Mouse (Mus musculus) brown adipose tissue, adult 24 weeks (tissue): ENCODE data around the gene Hyal3. TPM values are rescaled to one million over a fixed set of nuclear protein-coding genes. Genes with fewer than 3 reads are reported as not detected.

ENCODE experiments used
- H3K27ac ChIP-seq: fragments of 200-500 bp; replicated peaks from 2 replicates; pipeline ENCODE4 v1.5.1; 2012; ENCODE audit warnings: low read depth, mild to moderate bottlenecking, low read length
- H3K4me1 ChIP-seq: fragments of 200-500 bp; 2 replicates; pipeline ENCODE4 v1.6.1; 2012; ENCODE audit warnings: low read length, mixed read lengths; ENCODE audit not compliant: control insufficient read depth, insufficient read depth, insufficient read length
- H3K4me3 ChIP-seq: fragments of 200-500 bp; 2 replicates; pipeline ENCODE4 v1.5.1; 2012; ENCODE audit warnings: low read depth, mild to moderate bottlenecking, low read length, moderate library complexity; ENCODE audit not compliant: insufficient read depth
- polyA plus RNA-seq: library from polyadenylated mRNA; stranded (reverse); fragments of >200 nt; gene quantifications from 2 replicates; pipeline ENCODE4 v1.2.4, GENCODE M21; 2012; ENCODE audit not compliant: missing spikeins, insufficient read depth, insufficient read length

The Hyal3 gene
- polyA plus RNA-seq, result 0.63 TPM in 1 of 2 replicates, not detected in the other

DNA sequence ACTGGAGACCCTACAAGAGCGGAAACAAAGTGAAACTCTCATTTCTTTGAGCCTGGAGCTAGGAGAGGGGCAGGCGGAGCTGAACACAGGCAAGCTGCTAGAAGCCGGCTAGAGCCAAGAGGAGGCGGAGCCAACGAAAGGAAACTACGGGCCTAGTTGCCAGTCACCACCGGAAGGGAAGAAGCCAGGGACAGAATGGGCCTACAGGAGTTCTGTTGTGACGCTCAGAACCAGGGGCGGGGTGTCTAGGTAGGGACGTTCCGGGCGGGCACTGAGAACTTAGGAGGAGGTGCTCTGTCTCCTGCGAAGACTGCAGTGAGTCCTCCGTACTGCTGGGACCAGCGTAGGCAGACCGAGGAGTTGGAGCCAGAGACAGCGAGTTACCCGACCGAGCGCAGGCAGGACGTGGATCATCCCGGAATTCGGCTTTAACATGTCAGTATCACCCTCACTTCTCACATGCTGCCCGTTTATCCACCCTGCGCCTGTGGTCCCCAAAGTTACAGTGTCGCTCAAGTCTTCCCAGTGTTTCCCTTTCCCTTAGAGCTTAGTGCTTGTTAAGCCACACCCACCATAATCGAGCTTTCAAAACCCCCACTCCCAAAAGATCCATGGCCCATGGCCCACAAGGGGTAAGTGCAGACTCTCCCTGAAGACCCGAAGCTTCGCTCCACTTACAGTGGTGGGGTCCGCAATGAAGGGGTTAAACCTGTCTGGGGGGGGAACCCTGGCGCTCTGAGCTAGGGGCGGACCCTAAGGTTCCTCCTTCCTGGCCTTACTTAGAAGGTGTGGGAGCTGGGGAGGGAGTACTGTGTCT, at the start of gene Hyal3:
Gene Hyal3, plus strand, starts transcription at position 318 of the 817 bp plus-strand sequence.
- peaks cover 9% of the 10 kb centered on the region; the same call in 1 of the 2 replicates for H3K4me1 ChIP-seq
- peak within 1 kb of the TSS; percentile 64 for H3K4me3 ChIP-seq
- H3K27ac ChIP-seq, result peak within 1 kb of the TSS; percentile 86

DNA sequence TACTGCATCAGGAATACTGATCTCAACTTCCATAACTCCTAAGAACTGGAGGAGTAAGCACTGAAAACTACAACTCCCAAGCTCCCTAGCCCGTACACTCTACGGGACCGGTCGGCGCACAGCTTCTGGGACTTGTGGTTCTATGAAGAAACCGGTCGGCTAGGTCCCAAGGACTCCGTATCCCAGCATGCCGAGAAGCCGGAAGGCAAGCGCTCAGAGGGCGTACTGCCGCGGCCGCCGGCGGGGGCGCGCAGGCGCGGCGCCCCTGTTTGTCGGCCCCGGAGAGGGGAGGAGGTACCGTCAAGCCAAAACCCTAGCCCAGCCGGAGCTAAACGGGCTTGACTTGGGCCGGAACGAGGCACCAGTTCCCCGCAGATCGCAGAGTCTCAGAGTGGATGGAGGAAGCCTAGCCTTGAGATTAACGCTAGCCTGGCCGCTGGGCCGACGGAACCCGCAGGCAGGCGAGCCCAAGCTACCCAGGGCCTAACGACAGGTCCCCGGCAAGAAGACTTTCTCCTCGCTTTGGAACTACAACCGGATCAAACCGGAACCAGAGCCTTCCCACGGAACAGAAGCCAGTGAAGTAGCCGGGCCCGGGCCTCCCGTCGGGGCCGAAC, 46.7 kb upstream of the Hyal3 start, which contains the start of gene Tmem115:
Gene Tmem115, plus strand, starts transcription at position 155 of the 617 bp plus-strand sequence.
- H3K27ac ChIP-seq, result peak within 1 kb of the TSS; percentile 80

DNA sequence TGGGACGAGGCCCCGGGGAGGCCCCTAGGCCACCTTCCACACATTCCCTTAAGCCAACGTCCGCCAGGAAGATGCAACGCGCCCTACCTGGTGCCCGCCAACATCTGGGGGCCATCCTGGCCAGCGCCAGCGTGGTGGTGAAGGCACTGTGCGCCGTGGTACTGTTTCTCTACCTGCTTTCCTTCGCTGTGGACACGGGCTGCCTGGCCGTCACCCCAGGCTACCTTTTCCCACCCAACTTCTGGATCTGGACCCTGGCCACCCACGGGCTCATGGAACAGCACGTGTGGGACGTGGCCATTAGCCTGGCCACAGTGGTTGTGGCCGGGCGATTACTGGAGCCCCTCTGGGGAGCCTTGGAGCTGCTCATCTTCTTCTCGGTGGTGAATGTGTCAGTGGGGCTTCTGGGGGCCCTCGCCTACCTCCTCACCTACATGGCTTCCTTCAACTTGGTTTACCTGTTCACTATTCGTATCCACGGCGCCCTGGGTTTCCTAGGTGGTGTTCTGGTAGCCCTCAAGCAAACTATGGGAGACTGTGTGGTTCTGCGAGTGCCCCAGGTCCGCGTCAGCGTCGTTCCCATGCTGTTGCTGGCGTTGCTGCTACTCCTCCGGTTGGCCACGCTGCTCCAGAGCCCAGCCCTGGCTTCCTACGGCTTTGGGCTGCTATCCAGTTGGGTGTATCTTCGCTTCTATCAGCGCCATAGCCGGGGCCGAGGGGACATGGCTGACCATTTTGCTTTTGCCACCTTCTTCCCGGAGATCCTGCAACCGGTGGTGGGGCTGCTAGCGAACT, 46.0 kb upstream of the Hyal3 start:
- Histone ChIP-seq H3K4me3 (peak overlapping the region; percentile 90), H3K4me1 (peaks cover 13% of the 10 kb centered on the region), H3K27ac (peak overlapping the region; percentile 80)

More for the DNA sequence above, 46.7 kb upstream of the Hyal3 start, which contains the start of gene Tmem115:
- H3K4me3 ChIP-seq, result peak within 1 kb of the TSS; percentile 90
- peaks cover 13% of the 10 kb centered on the region for H3K4me1 ChIP-seq

DNA sequence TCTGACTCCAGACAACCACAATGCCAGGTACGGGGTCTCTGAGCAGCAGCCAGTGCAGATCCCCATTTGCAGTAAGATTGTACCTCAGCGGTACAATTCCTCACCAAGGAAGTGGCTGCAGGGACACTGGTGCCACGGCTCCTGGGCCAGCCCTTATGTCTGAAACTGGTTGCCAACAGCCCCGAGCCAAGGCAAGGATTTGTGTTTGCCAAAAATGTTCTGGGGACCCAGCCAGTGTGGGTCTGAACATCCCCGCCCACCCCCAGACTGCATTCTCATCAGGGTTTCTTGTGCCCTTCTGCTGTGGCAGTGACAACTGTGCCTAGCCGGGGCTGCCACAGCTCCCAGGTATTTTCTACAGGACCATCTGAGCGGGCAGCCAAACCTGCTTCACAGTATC, 42.4 kb upstream of the Hyal3 start:
- Histone ChIP-seq H3K27ac (no peak overlapping the region), H3K4me1 (peaks cover 19% of the 10 kb centered on the region), H3K4me3 (no peak overlapping the region)

DNA sequence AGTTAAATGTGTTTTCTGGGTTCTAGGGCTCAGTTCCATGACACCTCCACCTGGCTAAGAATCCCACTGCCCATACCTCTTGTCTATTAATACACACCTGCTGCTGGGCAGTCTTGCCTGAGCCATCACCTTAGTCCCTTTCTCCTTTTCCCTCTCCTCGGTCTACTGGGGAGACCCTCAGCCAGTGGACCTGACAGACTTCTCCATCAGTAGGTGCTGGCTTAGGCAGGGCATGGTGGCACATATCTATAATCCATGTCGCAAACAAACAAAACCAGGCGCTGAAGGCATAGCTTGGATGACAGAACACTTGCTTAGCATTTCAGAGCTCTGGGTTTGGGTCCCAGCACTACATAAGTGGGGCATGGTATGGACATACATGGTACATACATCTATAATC, 41.9 kb upstream of the Hyal3 start:
- H3K4me1 ChIP-seq, result peaks cover 19% of the 10 kb centered on the region
- H3K27ac ChIP-seq, result no peak overlapping the region
- no peak overlapping the region for H3K4me3 ChIP-seq

DNA sequence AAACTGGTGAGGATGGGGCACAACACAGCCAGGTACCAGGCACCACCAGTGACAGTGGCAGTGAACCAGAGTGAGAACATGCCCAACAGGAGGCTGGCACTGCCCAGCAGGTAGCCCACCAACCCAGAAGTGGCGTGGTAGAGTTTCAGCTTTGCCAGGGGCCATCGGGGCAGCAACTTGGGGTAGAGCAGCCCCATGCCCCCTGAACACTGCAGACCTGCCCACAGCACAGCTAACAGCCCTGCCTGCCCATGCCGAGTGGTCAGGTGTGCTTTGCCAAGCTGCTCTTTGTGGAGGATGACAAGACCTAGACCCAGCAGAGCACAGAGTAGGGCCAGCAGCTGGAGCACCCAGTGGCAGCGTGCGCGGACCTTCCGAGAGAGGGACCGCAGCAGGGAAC, 40.7 kb upstream of the Hyal3 start:
- no peak overlapping the region for H3K4me3 ChIP-seq
- no peak overlapping the region for H3K27ac ChIP-seq
- H3K4me1 ChIP-seq, result peaks cover 19% of the 10 kb centered on the region

DNA sequence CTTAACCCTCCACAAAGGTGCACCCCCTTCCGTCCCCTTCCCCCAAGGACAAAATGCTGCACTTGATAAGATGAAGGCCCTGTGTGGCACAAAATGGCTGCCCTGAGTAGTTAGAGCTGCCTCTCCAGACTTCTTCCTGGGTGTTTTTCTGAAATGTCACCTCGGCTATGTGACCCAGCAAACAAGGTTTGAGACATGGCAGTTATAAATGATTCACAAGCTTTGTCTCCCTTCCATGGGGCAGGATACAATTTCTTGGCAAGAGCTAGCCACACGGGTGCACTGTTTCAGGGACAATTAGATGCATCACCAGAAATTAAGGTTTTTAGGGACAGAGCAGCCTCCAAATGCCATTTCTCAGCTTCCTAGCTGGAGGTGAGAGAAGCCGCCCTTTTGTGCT, 40.2 kb upstream of the Hyal3 start:
- no peak overlapping the region for H3K4me3 ChIP-seq
- no peak overlapping the region for H3K27ac ChIP-seq
- peaks cover 16% of the 10 kb centered on the region for H3K4me1 ChIP-seq

DNA sequence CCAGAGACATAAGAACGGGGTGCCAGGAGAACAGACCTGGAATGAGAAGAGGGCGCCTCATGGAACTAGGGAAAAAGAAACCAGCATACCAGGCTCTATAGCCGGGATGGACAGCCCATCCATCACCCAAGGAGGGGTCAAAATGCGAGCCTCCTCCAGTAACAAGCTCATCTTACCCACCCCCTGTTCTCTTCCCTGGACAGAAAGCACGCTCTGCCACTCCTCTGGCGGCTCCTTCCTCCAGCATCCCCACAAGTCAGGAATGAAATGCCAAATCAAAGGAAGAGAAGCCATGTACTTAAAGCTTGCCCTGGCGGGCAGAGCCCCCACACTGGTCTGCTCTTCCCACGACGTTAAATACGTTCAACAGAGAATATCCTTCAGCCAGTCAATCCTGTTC, 39.6 kb upstream of the Hyal3 start:
- H3K27ac ChIP-seq, result no peak overlapping the region
- peaks cover 10% of the 10 kb centered on the region for H3K4me1 ChIP-seq
- H3K4me3 ChIP-seq, result peak overlapping the region; percentile 96

DNA sequence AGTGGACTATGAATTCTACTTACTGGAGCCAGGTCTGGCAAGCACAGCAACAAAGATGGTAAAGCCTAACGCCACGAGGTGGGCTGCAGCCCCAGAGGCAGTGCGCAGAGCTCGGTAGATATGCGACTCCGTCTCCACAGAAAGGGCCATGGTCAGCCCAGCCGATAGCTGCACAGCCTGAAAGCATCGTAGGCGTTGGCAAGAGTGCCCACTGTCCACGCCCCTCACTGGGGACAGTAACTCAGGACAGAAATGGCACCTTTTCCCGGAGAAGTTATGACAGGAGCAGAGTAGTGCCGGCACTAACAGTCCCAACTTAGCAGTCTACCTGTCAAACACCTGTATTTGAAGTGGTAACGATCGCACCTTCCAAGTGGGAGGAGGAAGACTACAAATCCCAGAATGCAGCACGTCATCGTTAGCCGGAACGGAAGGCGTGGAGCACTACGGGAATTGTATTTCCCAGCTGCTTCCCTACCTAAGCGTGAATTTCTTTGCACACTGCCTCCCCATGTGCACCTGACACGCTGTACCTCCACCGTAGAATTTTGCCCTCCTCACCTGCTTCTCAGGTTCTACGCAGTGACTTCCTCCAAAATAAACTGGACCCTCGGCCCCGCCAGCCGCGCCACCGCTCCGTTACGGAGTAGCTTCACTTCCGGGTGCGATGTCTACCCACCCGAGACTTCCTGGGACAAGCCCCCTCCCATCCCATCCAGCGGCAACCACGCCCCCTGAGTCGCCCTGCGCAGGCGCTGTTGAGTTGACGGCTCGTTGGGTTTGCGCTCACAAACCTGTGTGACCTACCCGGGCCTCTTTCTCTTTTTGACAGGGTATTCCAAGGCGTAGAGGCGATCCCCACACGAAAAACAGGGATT, 38.9 kb upstream of the Hyal3 start, which contains the start of the genes Cyb561d2 and Nprl2:
Gene Cyb561d2, minus strand, starts transcription at position 720 of the 878 bp plus-strand sequence.
Gene Nprl2, plus strand, starts transcription at position 753 of the 878 bp plus-strand sequence.
- peak within 1 kb of the TSS; percentile 88 for H3K27ac ChIP-seq
- H3K4me1 ChIP-seq, result peaks cover 7% of the 10 kb centered on the region
- H3K4me3 ChIP-seq, result peak within 1 kb of the TSS; percentile 96

DNA sequence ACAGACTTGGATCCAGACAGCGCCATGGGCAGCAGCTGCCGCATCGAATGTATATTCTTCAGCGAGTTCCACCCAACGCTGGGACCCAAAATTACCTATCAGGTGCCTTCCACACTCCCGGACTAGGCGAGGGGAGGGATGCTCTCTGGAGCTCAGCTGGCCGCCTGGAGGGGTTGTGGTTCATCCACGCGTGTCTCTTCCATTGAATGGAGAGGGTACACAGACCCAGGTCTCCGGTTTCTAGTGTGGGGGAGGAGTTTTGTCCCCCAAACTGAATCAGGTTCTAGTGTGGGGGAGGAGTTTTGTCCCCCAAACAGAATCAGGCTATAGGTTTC, 38.3 kb upstream of the Hyal3 start:
- Histone ChIP-seq H3K4me3 (peak overlapping the region; percentile 96), H3K27ac (peak overlapping the region; percentile 72), H3K4me1 (peaks cover 5% of the 10 kb centered on the region; the same call in 1 of the 2 replicates)

DNA sequence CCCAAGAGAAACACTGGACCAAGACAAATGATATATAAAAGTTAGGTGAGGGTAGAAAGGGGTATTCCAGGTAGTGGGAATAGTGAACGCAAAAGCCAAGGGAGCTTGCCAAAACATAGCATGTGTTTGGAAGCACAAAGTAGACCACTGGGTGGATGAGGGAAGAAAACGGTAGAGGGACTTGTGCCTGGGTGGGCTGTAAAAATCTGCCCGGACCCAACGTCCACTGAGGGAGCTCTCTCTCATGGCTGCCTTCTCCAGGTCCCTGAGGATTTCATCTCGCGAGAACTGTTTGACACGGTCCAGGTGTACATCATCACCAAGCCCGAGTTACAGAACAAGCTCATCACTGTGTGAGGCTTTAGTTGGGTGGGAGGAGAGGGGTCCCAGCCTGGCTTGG, 37.9 kb upstream of the Hyal3 start:
- Histone ChIP-seq H3K4me1 (peaks cover 5% of the 10 kb centered on the region; the same call in 1 of the 2 replicates), H3K4me3 (peak overlapping the region; percentile 96), H3K27ac (no peak overlapping the region)

DNA sequence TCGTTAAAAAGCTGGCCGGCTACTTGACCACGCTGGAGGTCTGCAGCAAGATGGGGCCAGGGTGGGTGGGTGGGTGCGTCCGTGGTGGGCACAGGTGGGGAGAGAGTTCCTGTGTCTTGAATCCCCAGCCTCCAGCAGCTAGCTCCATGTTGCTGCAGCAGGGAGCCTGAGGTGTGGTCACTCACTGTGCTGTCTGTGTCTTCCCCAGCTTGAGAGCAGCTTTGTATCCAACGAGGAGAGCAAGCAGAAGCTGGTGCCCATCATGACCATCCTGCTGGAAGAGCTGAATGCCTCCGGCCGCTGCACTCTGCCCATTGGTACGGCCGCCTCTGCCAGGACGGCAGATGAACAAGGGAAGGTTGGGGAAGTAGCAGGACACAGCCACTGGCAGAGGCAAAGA, 37.3 kb upstream of the Hyal3 start:
- H3K4me1 ChIP-seq, result peaks cover 5% of the 10 kb centered on the region; the same call in 1 of the 2 replicates
- no peak overlapping the region for H3K27ac ChIP-seq
- no peak overlapping the region for H3K4me3 ChIP-seq

DNA sequence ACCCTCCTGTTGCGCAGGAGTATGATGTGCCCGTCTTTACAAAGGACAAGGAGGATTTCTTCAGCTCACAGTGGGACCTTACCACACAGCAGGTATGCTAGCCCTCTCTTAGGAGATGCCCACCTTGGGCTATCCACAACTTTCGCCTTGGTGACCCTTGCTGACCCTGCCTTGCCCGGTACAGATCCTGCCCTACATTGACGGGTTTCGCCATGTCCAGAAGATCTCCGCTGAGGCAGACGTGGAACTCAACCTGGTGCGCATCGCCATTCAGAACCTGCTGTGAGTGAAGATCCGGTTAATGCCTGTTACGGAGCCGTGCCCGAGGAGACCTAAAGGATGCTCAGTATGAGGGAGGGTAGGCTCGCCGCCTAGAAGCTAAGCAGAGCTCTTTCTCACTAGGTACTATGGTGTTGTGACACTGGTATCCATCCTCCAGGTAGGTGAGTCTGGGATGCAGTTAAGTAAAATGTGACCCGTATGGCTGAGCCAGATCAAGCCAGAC, 36.4 kb upstream of the Hyal3 start:
- H3K4me1 ChIP-seq, result peaks cover 5% of the 10 kb centered on the region; the same call in 1 of the 2 replicates
- H3K27ac ChIP-seq, result no peak overlapping the region
- H3K4me3 ChIP-seq, result no peak overlapping the region

DNA sequence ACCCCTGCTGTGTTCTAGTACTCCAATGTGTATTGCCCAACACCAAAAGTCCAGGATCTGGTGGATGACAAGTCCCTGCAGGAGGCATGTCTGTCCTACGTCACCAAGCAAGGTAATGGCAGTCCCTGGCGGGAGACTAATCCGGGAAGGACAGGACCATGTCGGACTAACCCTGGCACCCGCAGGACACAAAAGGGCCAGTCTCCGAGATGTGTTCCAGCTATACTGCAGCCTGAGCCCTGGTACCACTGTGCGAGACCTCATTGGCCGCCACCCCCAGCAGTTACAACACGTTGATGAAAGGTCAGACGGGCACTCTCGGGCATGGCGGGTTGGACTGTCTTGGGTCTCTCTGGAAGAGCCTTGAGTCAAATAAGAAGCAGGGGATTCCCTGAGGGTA, 35.9 kb upstream of the Hyal3 start:
- no peak overlapping the region for H3K27ac ChIP-seq
- no peak overlapping the region for H3K4me3 ChIP-seq
- peaks cover 5% of the 10 kb centered on the region; the same call in 1 of the 2 replicates for H3K4me1 ChIP-seq
